Comparison of ENCODE assay signal across 8 mouse cellular contexts in genomic region chr9:107366644-107367043, GRCm38 (mm10). TPM values are rescaled to one million over a fixed set of nuclear protein-coding genes. Genes with fewer than 3 reads are reported as not detected.
DNase-seq lines count a peak whose midpoint lies in the region; TF ChIP-seq lines count a peak whose summit lies in the region.

No protein-coding gene starts in this region.

- DNase-seq in left cerebral cortex, adult 11 months (ENCODE audit: low spot score), result peak; percentile 51
- no peak for DNase-seq in left cerebral cortex, postnatal 10 days (ENCODE audit: extremely low spot score in 1 of 2, low spot score in 2 of 2)
- DNase-seq in Muller cell, postnatal 12 days (ENCODE audit: inconsistent ontology term), result peak; percentile 26
- peak; percentile 69 to 71 for DNase-seq in cerebellum, adult 2 months
- DNase-seq in forelimb bud, embryonic 11.5 days (ENCODE audit: low read depth, low spot score), result peak; percentile 62
- peak; percentile 42 to 65 for DNase-seq in layer of hippocampus, postnatal 25 days (ENCODE audit: extremely low spot score in 1 of 2, low spot score in 1 of 2)
- DNase-seq in naive thymus-derived CD4-positive, alpha-beta T cell, adult 2 months (ENCODE audit: low read depth), result peak; percentile 72
- peak; percentile 21 to 38 for DNase-seq in urinary bladder, postnatal 36 days (ENCODE audit: low spot score in 2 of 2)

- TF ChIP-seq POLR2A in cerebellum, adult 2 months (IDR thresholded peaks at IDR 0.05; ENCODE audit: borderline replicate concordance, insufficient read depth, low read length), result no peak

- WGBS in cerebellum, adult 2 months, result 11% methylated on average over 3 of the region's 3 CpGs

- no peaks in the 10 kb centered on the region for H3K27me3 ChIP-seq in cerebellum, adult 2 months (ENCODE audit: control insufficient read depth, insufficient read depth, low read length)

- intact Hi-C loops in left cerebral cortex, postnatal 10 days (cut with DNase I), result loop anchor here (5.0 kb wide), 1 partner anchor 96 kb away; no protein-coding TSS in a partner anchor

- H3K4me3 ChIP-seq in cerebellum, adult 2 months (replicated peaks; ENCODE audit: insufficient read depth, low read depth, low read length), result no peak overlapping the region

- no peaks in the 10 kb centered on the region for H3K4me1 ChIP-seq in cerebellum, adult 2 months (ENCODE audit: control insufficient read depth, insufficient read depth, low read length)

- TF ChIP-seq CTCF in cerebellum, adult 2 months (IDR thresholded peaks at IDR 0.05; ENCODE audit: borderline replicate concordance, insufficient read depth, low read depth, low read length), result peak; percentile 83

- no peak overlapping the region for H3K27ac ChIP-seq in cerebellum, adult 2 months (ENCODE audit: insufficient read depth, low read length)

RNA-seq across cellular contexts. Expression of gene 6430571L13Rik, which starts 26.2 kb away (rescaled TPM):
- total RNA-seq in left cerebral cortex, postnatal 10 days (2021), result 1 to 10 TPM; 4.0 TPM
- 44.9 and 52.5 TPM in 2 replicates for polyA plus RNA-seq in cerebellum, adult 2 months (2012; rRNA removed)
- total RNA-seq in layer of hippocampus, postnatal 25 days (2021), result 1 to 10 TPM; 2.1 to 2.3 TPM

RNA-seq across cellular contexts. Expression of gene Hemk1, which starts 28.5 kb away (rescaled TPM):
- total RNA-seq in left cerebral cortex, postnatal 10 days (2021), result 10 to 100 TPM; 14.3 to 16.6 TPM
- polyA plus RNA-seq in cerebellum, adult 2 months (2012; rRNA removed), result 27.8 and 31.7 TPM in 2 replicates
- total RNA-seq in layer of hippocampus, postnatal 25 days (2021), result 10 to 100 TPM; 16.5 to 18.2 TPM

RNA-seq across cellular contexts. Expression of gene Cacna2d2, which starts 32.8 kb away (rescaled TPM):
- total RNA-seq in left cerebral cortex, postnatal 10 days (2021), result 10 to 100 TPM; 33.8 to 37.8 TPM
- 130 and 148 TPM in 2 replicates for polyA plus RNA-seq in cerebellum, adult 2 months (2012; rRNA removed)
- 10 to 100 TPM; 16.8 to 21.2 TPM for total RNA-seq in layer of hippocampus, postnatal 25 days (2021)

Comparison
In these comparisons a context has a peak if more than half of its experiments do, and no peak if none do; other contexts are left out.
1. DNase-seq: peak in left cerebral cortex, adult 11 months (single experiment), Muller cell, postnatal 12 days (single experiment), cerebellum, adult 2 months (2 of 2), forelimb bud, embryonic 11.5 days (single experiment), layer of hippocampus, postnatal 25 days (2 of 2), naive thymus-derived CD4-positive, alpha-beta T cell, adult 2 months (single experiment) and urinary bladder, postnatal 36 days (2 of 2); none in left cerebral cortex, postnatal 10 days (0 of 2).